Mouse (Mus musculus) layer of hippocampus, adult 11-12 months (tissue): ENCODE measurements around the gene Grpel1.
A peak's percentile ranks its signal among the peaks of the same experiment; 100 is the strongest.

Experiments used
- DNase-seq: peaks from one replicate; pipeline ENCODE4 v3.0.0; 2022; ENCODE audit warnings: low spot score

Gene Grpel1

DNA sequence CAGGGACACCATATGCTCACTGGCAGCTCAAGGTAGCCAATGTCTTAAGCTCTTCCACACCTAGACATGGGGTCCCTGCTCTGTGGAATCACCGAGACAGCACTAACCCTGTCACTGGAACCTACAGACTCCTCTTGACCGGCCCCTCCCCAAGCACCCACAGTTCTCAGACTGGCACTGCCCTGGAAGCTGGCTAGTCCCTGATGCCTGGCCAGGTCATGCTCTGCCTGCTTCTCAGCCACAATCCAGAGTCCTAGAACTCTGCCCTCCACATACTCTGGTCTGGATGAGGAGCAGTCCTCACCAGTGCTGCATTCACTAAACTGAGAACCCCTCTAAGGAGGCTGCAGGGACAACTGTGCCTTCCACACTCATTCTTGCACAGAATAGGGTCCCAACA is 46.2 kb downstream of the Grpel1 start:
- no peak for DNase-seq

DNA sequence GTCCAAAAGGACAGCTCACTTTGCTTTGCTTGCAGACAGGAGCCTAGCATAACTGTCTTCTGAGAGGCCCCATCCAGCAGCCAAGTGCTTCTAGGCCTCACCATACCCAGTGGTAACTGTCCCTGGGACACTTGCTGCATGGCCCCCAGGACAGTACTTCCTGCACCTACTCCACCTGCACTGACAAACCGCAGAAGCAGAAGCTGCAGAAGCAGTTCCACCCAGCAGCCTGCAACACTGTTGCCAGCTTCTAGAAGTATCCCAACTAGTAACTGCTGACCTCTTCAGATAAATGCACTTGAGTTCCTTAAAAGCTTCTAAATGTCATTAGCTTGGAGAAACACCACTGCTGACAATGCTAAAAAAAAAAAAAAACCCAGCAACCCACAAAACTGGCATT is 50.3 kb downstream of the Grpel1 start:
- no peak for DNase-seq

DNA sequence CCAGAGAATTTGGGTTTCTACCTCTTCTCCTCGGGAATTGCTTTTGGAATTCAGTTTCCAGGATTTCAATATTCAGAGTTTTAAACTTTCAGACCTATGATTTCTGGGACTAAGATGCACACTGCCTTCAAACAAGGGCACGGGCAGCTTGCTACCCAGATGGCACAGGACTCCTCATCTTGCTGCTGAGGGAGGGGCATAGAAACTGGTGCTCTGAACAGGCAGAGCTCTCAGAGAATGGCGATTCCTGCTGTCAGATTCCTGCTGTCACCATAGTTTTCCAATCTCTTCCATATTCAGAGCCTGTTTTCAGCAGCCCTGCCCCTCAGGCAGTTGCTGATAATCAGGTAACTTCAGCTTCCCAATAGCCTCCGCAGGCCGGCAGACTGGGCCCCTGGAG is 50.8 kb downstream of the Grpel1 start:
- DNase-seq = peak; percentile 39

DNA sequence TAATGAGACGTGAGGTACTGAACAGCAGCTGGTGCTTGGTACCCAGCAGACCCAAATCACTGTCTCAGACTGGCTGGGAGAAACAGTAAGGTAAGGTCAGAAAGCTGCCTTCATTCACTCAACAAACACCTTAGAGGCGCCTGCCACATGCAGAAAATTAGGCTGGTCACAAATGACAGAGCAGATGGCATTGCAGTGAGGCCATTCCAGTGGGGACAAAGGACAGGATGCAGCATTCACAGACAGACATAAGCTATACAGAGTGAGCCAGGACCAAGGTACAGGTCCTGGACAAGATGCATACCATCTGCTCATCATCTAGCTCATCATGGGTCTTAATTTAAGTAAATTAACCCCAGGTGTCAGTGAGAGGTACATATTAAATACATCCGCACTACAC is 52.8 kb downstream of the Grpel1 start:
- DNase-seq = no peak

DNA sequence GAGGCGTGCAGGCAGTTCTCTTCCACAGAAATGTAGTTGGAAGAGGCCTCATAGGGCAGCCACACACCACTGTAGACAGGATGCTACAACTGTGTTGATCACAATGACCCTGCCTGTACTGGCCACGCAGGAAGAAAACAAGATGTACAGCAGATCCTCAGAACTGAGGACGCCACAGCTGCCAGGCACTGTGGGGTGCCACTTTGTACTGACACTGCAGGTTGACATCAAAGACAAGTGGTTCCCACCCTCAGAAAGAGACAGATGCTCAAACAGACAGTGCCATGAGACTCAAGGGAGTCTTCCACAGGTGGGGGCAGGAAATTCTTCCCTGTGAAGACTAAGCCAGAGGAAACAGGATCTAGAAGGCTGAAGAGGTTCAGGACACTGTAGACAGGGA is 55.0 kb downstream of the Grpel1 start:
- DNase-seq = no peak

DNA sequence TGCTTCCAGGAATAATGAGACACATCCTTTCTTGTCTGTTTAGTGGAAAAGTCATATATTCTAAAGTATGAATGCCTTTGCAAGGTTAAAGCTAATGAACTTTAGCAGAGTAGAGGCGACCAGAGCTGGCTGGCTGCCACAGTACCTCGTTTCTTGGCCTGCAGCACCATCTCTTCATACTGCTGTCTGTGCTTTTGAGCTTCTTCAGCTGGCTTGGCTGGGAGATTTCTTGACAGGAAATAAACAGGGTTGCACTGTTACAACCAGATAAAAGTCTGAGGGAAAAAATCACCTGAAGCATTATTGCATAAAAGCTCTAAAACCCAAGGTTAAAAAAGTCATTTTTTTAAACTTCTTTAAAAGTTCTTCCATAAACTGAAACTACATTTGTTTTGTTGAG is 58.0 kb downstream of the Grpel1 start:
- DNase-seq = no peak

DNA sequence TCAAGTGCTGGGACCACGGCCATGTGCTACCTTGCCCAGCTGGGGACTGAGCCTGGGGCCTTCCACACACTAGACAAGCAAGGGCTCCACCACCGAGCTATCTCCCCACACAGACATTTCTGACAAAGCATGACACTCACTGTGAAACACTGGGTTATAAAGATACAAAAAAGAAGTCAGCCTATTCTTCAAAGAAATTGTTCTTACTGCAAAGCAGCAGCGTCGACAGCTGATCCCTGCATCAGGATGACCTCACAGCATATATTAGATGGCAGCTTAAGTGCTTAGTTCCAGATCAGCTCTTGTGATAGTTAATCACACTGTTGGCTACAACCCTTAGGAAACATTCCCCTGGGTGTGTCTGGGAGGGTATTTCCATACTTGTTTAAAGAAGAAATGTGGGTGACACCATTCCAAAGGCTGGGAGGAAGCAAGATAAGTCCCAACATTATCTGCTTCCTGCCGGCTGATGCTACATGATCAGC is 58.5 kb downstream of the Grpel1 start:
- no peak for DNase-seq
